Mouse (Mus musculus) adipocyte (in vitro differentiated cells): ENCODE results near the gene Fstl4.
A peak's percentile ranks its signal among the peaks of the same experiment; 100 is the strongest.
"Not testable (repeated sequence)": the region's sequence is repeated elsewhere in the genome, so short reads cannot be mapped to it uniquely, and the experiment has no call there.

Experiments
- DNase-seq: peaks from one replicate; pipeline ENCODE4 v3.0.0-alpha.2; 2016; ENCODE audit warnings: low spot score

Gene Fstl4

DNA sequence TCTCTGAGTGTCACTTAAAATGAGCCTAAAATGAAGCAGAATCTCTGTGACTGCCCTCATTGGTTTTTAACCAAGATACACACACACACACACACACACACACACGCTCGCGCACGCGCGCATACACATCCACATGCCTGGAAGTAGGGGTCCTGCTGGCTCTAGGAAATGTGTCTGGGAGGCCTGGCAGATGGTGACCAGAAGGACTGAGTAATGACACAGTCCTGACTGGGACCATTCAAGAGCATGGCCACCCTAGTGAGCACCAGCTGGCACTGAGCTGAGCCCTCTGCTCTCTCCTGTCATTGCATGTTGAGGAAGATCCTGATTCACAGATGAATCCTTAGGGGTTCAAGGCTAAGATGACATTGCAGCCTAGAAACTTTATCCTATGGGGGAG, 261.3 kb downstream of the Fstl4 start:
- no peak for DNase-seq

GRCm38 (mm10) chr11:53028421-53029168, 264.2 kb downstream of the Fstl4 start:
- DNase-seq = no peak

DNA sequence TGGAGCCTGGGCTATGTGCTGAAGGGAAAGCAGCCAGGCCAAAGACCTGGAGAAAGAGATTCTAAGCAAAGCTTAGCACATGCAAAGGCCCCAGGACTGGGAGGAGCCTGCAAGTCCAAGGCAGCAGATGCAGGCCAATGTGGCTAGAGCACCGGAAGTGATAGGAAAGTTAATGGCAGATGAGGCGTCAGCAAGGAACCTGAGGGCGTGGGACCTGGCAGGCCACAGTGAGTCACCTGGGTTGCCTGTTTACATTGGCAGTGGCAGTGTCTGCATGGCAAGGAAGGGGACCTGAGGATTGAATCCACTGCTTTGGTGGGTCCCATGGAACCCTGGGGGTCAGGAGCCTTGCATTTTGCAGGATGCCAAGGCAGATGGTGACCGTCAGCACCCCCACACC, 267.3 kb downstream of the Fstl4 start:
- DNase-seq = no peak

GRCm38 (mm10) chr11:53032336-53032735, 267.9 kb downstream of the Fstl4 start:
- peak; percentile 72 for DNase-seq

DNA sequence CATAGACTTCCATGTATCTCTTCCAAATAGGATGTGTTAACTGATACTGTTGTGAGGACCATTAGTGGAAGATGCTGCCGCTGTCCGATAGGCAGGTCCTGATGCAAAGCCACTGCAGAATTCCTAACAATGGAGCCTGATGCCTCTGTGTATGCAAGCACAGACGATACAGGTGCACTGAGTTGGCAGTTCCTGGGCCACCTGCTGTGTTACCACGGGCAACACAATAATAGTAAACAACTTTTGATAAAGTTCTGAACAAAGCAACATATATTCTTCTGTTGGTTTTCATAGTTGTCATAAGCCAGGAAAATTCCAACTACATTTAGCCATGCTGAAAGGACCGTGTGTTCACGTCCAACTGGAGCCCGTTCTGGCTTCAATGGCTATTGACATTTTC, 271.0 kb downstream of the Fstl4 start:
- no peak for DNase-seq

DNA sequence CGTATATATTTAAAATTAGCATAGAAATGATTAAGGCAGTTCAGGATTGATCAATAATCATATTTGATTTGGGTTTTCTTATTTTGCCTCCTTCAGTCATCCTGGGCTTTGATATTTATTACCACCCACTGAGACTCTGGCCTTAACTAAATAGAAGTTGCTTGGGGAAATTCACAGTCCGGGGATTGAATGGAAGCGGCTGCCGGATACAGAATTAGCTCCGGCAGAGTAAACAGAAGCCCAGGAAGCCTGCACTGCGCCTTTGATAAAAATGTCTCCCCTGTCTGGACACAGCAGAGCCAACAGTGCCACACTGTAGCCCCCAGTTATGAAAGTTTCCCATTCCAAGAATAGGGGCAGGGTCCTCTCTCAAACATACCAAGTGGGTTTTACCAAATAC, 282.4 kb downstream of the Fstl4 start:
- DNase-seq = no peak

DNA sequence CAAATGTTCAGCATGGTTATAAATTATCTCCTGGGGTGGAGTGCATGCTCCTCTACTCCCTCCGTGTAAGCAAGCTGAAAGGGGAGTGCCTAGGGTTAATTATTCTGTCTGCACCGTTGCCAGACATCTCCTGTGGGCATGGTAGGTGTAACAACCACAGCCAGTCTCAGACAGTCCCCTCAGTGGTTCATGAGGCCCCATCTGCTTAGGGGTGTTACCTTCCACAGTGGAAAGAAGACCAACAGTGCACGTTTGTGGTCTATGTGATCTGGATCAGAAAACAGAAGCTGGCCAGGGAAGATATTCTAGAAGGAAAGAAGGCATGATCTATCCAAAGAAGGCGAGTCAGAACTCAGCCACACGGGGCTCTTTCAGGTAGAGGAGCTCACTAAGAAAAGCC, 289.7 kb downstream of the Fstl4 start:
- DNase-seq = no peak

DNA sequence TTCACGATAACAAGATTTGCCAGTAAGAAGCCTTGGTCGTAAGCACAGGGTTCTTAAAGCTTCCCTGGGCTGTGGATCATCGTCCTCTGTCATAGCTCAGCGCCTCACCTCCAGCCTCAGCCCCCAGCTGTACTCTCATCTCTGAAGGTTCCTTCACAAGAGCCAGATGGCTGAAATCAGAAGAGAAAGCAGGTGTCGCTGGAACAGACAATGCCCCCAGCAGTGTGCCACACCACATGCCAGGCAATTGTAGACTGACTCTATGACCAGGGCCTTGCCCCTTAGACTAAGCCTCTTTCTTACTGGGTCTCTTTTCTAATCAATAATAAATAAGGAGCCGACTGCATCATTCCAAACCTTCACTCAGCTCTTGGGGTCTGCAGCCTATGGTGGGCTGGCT, 291.5 kb downstream of the Fstl4 start:
- DNase-seq = no peak

DNA sequence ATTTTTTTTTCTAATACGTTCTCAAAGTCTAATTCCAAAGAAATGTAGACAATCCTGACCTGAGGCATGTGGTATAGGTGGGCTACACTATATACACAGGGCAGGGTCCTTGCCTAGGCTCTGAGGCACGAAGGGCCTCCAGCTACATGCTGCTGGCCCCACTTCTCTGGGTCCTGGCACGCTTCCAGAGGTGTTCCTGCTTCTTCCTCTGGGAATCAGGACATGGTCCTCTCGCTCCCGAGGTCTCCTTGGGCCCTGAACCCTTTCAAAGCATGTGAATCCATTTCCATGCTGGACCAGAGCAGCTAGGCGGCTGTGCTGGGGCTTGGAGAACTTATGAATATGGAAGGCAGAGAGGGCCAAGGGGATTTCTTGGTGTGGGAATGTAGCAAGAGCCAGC, 292.3 kb downstream of the Fstl4 start:
- DNase-seq = no peak

GRCm38 (mm10) chr11:53057821-53058553, 293.6 kb downstream of the Fstl4 start:
- no peak for DNase-seq

DNA sequence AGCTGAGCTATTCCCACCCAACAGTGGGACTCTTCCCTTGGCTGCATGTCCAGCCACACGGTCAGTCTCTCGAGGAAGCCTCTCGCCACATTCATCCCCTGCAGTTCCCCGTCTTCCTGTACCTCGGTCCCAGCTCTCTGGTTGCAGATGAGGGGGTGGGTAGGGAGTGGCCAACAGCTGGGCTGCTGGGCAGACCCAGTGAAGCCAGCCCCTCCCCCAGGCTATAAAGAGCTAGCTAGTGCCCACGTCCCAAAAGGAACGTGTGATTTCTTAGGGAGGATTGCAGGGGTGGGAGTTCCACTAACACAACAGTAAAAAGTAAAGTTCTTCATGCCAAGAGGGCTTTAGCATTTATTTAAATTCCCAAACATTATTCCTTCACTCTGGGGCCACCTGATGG, 294.1 kb downstream of the Fstl4 start:
- no peak for DNase-seq

GRCm38 (mm10) chr11:53067699-53068478, 303.5 kb downstream of the Fstl4 start:
- DNase-seq = no peak

- no peak for DNase-seq
Measured at GRCm38 (mm10) chr11:53068479-53069065, 304.1 kb downstream of the Fstl4 start.

GRCm38 (mm10) chr11:53069751-53070150, 305.3 kb downstream of the Fstl4 start:
- DNase-seq = no peak

GRCm38 (mm10) chr11:53071602-53072001, 307.2 kb downstream of the Fstl4 start:
- DNase-seq = no peak

DNA sequence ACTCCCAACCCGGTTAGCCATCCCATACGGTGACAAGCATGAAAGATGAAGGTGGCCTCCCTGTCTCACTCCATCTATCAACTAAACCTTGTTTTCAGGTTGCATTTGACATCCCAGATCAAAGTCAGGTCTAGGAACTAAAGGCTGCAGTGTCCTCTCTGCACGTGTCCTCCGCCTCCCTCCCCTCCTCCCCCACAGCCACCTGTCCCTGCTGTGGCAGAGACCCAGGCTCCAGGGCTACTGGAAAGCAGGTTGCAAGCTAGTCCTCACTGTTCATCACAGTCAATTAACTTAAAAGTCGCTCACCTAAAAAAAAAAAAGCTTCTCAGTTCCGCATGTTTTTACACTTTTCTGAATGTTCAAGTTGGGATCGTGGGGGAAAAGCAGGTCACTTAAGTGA, 313.2 kb downstream of the Fstl4 start:
- no peak for DNase-seq

DNA sequence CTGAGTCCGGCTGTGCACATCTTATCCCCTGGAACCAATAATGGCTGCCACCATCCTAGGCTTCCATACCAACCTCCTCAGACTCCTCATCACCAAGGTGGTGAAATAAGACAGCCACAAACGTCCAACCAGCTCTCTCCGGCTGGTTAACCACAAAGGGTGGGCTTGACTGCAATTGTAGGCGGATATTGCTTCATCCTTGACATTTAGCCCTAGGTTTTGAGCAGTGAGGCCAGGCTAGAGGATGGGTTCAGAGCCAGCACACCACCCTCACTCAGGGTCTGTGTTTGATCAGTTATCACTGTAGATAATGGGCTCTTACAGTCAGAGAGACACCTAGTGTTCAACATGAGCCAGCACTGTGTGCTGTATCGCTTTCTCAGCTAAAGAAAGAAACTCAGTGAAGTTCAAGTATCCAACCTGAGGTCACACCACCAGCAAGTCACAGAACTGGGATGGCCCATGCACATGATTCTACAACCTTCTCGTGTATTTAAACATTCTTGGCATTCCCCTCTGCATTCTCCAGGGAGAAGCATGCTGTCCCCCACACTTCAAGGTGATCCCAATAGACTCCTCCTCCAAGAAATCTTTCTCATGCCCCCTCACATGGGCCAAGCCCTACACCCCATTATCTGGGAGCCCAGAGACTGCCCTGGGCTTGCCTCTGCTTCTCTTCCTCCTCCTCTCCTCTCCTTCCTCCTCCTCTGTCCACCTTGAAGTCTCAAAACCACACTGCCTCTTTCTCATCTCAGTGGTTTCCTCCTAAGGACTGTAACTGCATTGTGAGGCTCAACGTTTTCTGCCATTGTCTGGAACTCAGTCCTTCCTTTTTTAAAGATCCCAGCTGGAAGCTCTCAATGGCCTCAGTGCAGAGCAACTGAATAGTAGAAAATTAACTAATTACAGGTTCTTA, 314.2 kb downstream of the Fstl4 start:
- no peak for DNase-seq

DNA sequence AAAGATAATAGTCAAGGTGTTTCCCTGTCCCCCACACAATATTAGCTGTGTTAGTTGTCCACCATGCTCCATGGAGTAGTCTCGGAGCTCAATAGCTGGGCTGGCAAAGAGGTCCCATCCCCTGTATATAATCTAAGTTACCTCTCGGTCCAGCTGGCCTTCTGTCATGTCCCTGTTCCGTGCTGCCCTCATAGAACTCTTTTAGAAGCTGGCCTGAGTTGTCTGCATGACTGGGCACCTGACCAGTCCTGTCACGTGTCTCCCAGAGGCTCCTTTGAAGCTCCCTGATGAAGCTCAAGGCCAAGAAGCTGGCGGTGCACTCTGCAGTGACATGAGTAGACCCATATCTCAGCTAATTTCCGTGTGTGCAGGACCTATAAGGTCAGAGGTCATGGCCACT, 316.9 kb downstream of the Fstl4 start:
- no peak for DNase-seq

- DNase-seq = no peak
Measured at GRCm38 (mm10) chr11:53085367-53085766, 320.9 kb downstream of the Fstl4 start.

DNA sequence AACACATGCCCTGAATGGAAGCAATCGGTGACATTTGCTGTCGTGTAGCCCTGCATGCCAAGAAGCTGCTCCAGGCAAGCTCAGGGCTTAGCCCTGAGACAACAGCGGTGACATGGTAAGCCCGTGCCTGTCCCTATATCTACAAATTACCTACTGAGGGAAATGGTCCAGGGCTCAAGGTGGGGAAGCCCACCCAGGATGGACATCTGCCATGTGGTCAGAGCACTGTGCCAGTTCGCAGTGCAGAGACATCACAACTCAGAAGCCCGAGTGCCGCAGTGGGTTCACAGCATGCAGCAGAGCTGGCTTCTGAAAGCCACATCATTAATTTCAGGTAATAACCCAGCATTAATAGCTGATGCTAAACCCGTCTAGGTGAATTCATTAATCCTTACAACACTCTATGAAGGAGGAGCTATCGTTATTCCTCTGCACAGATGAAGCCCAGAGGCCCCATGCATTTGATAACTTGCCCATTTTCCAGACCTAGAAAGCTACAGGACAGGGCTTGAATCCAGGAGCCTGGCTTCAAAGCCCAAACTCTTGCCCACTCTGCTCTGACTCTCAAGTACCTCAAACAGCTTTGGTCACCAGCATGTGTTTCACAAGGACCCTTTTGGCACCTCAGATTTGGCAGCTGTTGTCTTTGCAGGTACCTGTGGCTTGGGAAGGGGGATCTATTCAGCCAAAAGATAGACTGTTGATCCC, 321.6 kb downstream of the Fstl4 start:
- no peak for DNase-seq

GRCm38 (mm10) chr11:53087896-53088295, 323.5 kb downstream of the Fstl4 start:
- not testable (repeated sequence) for DNase-seq
